Mouse (Mus musculus) E14TG2a.4 (cell line): Measurements from ENCODE around the gene Zswim1.
A peak's percentile ranks its signal among the peaks of the same experiment; 100 is the strongest.

Source experiments
- CTCF ChIP-seq: conservative IDR thresholded peaks from 2 replicates; pipeline ENCODE4 v1.5.1; 2014; ENCODE audit warnings: low read length
- NANOG ChIP-seq: IDR thresholded peaks from 2 replicates; pipeline ENCODE4 v1.6.1; 2014; ENCODE audit warnings: borderline replicate concordance, low read length, mixed read lengths
- POU5F1 ChIP-seq: IDR thresholded peaks from 2 replicates; pipeline ENCODE4 v1.6.1; 2014; ENCODE audit warnings: low read length, borderline replicate concordance

DNA sequence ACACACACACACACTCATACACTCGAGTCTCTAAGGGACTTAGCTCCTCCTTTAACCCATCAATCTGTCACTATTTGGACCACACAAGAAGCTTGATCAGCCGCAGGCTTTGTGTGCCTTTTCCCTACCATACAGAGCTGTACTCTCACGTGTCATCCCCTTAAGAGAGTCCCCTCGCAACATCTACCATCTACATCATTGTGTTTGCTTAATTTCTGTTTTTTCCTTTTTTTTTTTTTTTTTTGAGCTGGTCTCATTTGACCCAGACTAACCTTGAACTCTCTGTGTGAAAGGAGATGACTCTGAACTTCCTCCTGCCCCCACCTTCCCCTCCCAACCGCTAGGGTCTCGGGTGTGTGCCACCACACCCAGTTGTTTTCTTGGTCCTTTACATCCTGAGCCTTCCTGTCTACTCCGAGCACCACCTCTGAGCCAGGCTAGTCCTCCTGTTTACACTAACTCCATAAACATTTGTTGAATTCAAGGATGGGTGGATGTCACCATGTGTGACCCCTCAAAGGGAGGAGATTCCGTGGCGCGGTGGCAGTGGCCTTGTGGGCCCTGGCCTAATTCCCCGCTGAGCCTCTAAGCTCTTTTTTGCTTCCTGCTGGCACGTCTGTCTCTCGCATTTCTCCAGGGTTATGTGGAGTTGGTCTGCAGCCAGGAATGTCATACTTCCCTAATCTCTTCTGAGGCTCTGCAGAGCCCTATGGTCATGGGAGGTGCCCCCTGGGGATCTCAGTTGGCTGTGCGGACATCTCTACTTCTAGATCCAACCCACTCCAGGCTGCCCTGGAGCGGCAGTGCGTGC is 44.5 kb downstream of the Zswim1 start:
- TF ChIP-seq CTCF (no peak), POU5F1 (no peak), NANOG (peak; percentile 47; the same call in 1 of the 2 replicates)
